Mouse (Mus musculus) erythroid progenitor cell, adult 5-6 weeks (primary cell): ENCODE data around the gene Emilin2. TPM values are rescaled to one million over a fixed set of nuclear protein-coding genes. Genes with fewer than 3 reads are reported as not detected.

ENCODE experiments used
- ATAC-seq: replicated peaks from 2 replicates; pipeline ENCODE4 v1.8.0; 2016; ENCODE audit warnings: moderate number of reproducible peaks, mild to moderate bottlenecking, moderate TSS enrichment, inconsistent platforms; ENCODE audit not compliant: poor library complexity, low FRiP score, severe bottlenecking
- total RNA-seq, 2 experiments: library from RNA; stranded (forward) in 1 of 2; stranded (reverse) in 1 of 2; fragments of 150-400 nt in 1 of 2; fragments of 186-747, 209-891 nt in 1 of 2; gene quantifications; 2 replicates each; pipeline versions ENCODE4 v1.2.3 to v1.2.4; 2015 to 2017; ENCODE audit warnings: low replicate concordance in 2 of 2

Emilin2 gene
- total RNA-seq, 2 experiments from 2014 or later, result 88.5 to 158 TPM

- peak; percentile 84 for ATAC-seq
Measured at GRCm38 (mm10) chr17:71268599-71268998, 43.2 kb downstream of the Emilin2 start.

GRCm38 (mm10) chr17:71268152-71268551 lies 43.6 kb downstream of the Emilin2 start:
- peak; percentile 7 for ATAC-seq

- ATAC-seq, result no peak
Measured at GRCm38 (mm10) chr17:71267374-71267773, 44.4 kb downstream of the Emilin2 start.

- ATAC-seq, result peak; percentile 27; the same call in 1 of the 2 replicates
Measured at GRCm38 (mm10) chr17:71265336-71266051, 46.3 kb downstream of the Emilin2 start.

GRCm38 (mm10) chr17:71264739-71265138 lies 47.0 kb downstream of the Emilin2 start:
- no peak for ATAC-seq

- no peak for ATAC-seq
Measured at GRCm38 (mm10) chr17:71263136-71263535, 48.6 kb downstream of the Emilin2 start.

- no peak for ATAC-seq
Measured at GRCm38 (mm10) chr17:71260658-71261057, 51.1 kb downstream of the Emilin2 start.

- peak; percentile 90 for ATAC-seq
Measured at GRCm38 (mm10) chr17:71259727-71260126, 52.1 kb downstream of the Emilin2 start.

GRCm38 (mm10) chr17:71256806-71257536 lies 54.8 kb downstream of the Emilin2 start:
- ATAC-seq, result no peak

GRCm38 (mm10) chr17:71256068-71256615 lies 55.6 kb downstream of the Emilin2 start:
- no peak for ATAC-seq

GRCm38 (mm10) chr17:71254736-71255135 lies 57.0 kb downstream of the Emilin2 start:
- ATAC-seq, result peak; percentile 55; the same call in 1 of the 2 replicates

GRCm38 (mm10) chr17:71254106-71254505 lies 57.7 kb downstream of the Emilin2 start:
- 0 out of 2 replicates have a peak, but pooled peaks have one; percentile 22 for ATAC-seq

GRCm38 (mm10) chr17:71253391-71253790 lies 58.4 kb downstream of the Emilin2 start:
- ATAC-seq, result no peak

- no peak for ATAC-seq
Measured at GRCm38 (mm10) chr17:71252101-71252500, 59.7 kb downstream of the Emilin2 start.

GRCm38 (mm10) chr17:71251601-71252001 lies 60.2 kb downstream of the Emilin2 start:
- no peak for ATAC-seq

- 0 out of 2 replicates have a peak, but pooled peaks have one; percentile 17 for ATAC-seq
Measured at GRCm38 (mm10) chr17:71250819-71251600, 60.8 kb downstream of the Emilin2 start.

GRCm38 (mm10) chr17:71250046-71250445 lies 61.7 kb downstream of the Emilin2 start:
- no peak for ATAC-seq

GRCm38 (mm10) chr17:71248963-71249362 lies 62.8 kb downstream of the Emilin2 start:
- no peak for ATAC-seq

- no peak for ATAC-seq
Measured at GRCm38 (mm10) chr17:71246022-71246421, 65.8 kb downstream of the Emilin2 start.

- ATAC-seq, result no peak
Measured at GRCm38 (mm10) chr17:71245133-71245532, 66.6 kb downstream of the Emilin2 start.
